Mouse (Mus musculus) gastrocnemius, adult 18-20 months (tissue): ENCODE results near the gene Plppr3. TPM values are rescaled to one million over a fixed set of nuclear protein-coding genes. Genes with fewer than 3 reads are reported as not detected.

Experiments used
- DNase-seq: peaks from one replicate; pipeline ENCODE4 v3.0.0; 2021; ENCODE audit warnings: low spot score
- total RNA-seq, 2 experiments: library from RNA; stranded (reverse); gene quantifications; 2 replicates each; pipeline ENCODE4 v1.2.3; 2021

Plppr3 gene
- total RNA-seq, 2 experiments from 2014 or later, result 0.11 to 0.17 TPM

GRCm38 (mm10) chr10:79871845-79872244 lies 2.6 kb downstream of the Plppr3 start:
- DNase-seq, result no peak

- no peak for DNase-seq
Observed at GRCm38 (mm10) chr10:79866601-79867000, 7.8 kb downstream of the Plppr3 start.

GRCm38 (mm10) chr10:79865801-79866295 lies 8.6 kb downstream of the Plppr3 start:
- no peak for DNase-seq

GRCm38 (mm10) chr10:79865189-79865601 lies 9.2 kb downstream of the Plppr3 start:
- no peak for DNase-seq

GRCm38 (mm10) chr10:79864351-79865188 lies 9.9 kb downstream of the Plppr3 start:
- DNase-seq, result no peak

- DNase-seq, result no peak
Observed at GRCm38 (mm10) chr10:79862925-79863324, 11.5 kb downstream of the Plppr3 start.

- DNase-seq, result no peak
Observed at GRCm38 (mm10) chr10:79862049-79862788, 12.2 kb downstream of the Plppr3 start.

- no peak for DNase-seq
Observed at GRCm38 (mm10) chr10:79861230-79862048, 13.0 kb downstream of the Plppr3 start.

GRCm38 (mm10) chr10:79860079-79860911 lies 14.1 kb downstream of the Plppr3 start:
- DNase-seq, result no peak

- DNase-seq, result no peak
Observed at GRCm38 (mm10) chr10:79859116-79859515, 15.3 kb downstream of the Plppr3 start.

- DNase-seq, result no peak
Observed at GRCm38 (mm10) chr10:79858416-79859074, 15.9 kb downstream of the Plppr3 start.

GRCm38 (mm10) chr10:79857894-79858293 lies 16.5 kb downstream of the Plppr3 start:
- no peak for DNase-seq

GRCm38 (mm10) chr10:79857452-79857811 lies 17.0 kb downstream of the Plppr3 start:
- DNase-seq, result peak; percentile 50

- DNase-seq, result no peak
Observed at GRCm38 (mm10) chr10:79856704-79857451, 17.6 kb downstream of the Plppr3 start.

- DNase-seq, result no peak
Observed at GRCm38 (mm10) chr10:79856280-79856679, 18.2 kb downstream of the Plppr3 start.

GRCm38 (mm10) chr10:79855558-79856184 lies 18.8 kb downstream of the Plppr3 start:
- DNase-seq, result no peak

- DNase-seq, result peak; percentile 63
Observed at GRCm38 (mm10) chr10:79854801-79855541, 19.5 kb downstream of the Plppr3 start.
